Mouse (Mus musculus) midbrain, embryonic 12.5 days (tissue): Measurements from ENCODE around the gene Slc25a10. TPM values are rescaled to one million over a fixed set of nuclear protein-coding genes. Genes with fewer than 3 reads are reported as not detected.

Source experiments
- ATAC-seq: fragments of 200-750 bp; cut with Nextera tagmentation; 2 replicates; pipeline ENCODE4 v1.8.0; 2017; ENCODE audit warnings: low read depth, moderate TSS enrichment, moderate library complexity; ENCODE audit not compliant: low FRiP score
- H3K27ac ChIP-seq: fragments of 300-500 bp; sonication (generic); replicated peaks from 2 replicates; pipeline ENCODE4 v1.5.1; 2016; ENCODE audit warnings: mild to moderate bottlenecking
- H3K27me3 ChIP-seq: fragments of 300-500 bp; sonication (generic); 2 replicates; pipeline ENCODE4 v1.6.1; 2016; ENCODE audit warnings: mild to moderate bottlenecking
- H3K36me3 ChIP-seq: fragments of 300-500 bp; sonication (generic); 2 replicates; pipeline ENCODE4 v1.6.1; 2016
- H3K4me1 ChIP-seq: fragments of 300-500 bp; sonication (generic); 2 replicates; pipeline ENCODE4 v1.6.1; 2016
- H3K4me2 ChIP-seq: fragments of 300-500 bp; sonication (generic); replicated peaks from 2 replicates; pipeline ENCODE4 v1.6.1; 2016; ENCODE audit warnings: mild to moderate bottlenecking, moderate library complexity
- H3K4me3 ChIP-seq: fragments of 300-500 bp; sonication (generic); 2 replicates; pipeline ENCODE4 v1.5.1; 2016; ENCODE audit warnings: mild to moderate bottlenecking
- H3K9ac ChIP-seq: fragments of 300-500 bp; sonication (generic); replicated peaks from 2 replicates; pipeline ENCODE4 v1.6.1; 2016; ENCODE audit warnings: mild to moderate bottlenecking, moderate library complexity
- H3K9me3 ChIP-seq: fragments of 300-500 bp; sonication (generic); 2 replicates; pipeline ENCODE4 v1.6.1; 2016; ENCODE audit warnings: mild to moderate bottlenecking
- WGBS: fragments of 180-500 bp; shearing (Covaris S2); methylation state at CpG from one replicate; pipeline ENCODE4 v1.1.7; 2016; 5-methylcytosine and 5-hydroxymethylcytosine counted together
- polyA plus RNA-seq: library from polyadenylated mRNA; unstranded; fragments of >200 nt; fragmentation: Nextera tagmentation; extraction: Ambion mirVana; gene quantifications from 2 replicates; pipeline ENCODE4 v1.2.1, GENCODE M21; 2016

The Slc25a10 gene
- polyA plus RNA-seq, 1 experiment from 2014 or later = 37.7 TPM

- Histone ChIP-seq H3K4me1 (peaks cover 14% of the 10 kb centered on the region), H3K9me3 (no peaks in the 10 kb centered on the region), H3K9ac (no peak overlapping the region), H3K27me3 (peaks cover 77% of the 10 kb centered on the region), H3K4me3 (no peak overlapping the region), H3K27ac (no peak overlapping the region), H3K4me2 (no peak overlapping the region), H3K36me3 (no peaks in the 10 kb centered on the region)
- WGBS = 87% methylated on average over 8 of the region's 8 CpGs
- ATAC-seq = no peak
Observed at GRCm38 (mm10) chr11:120534093-120534492, 42.5 kb downstream of the Slc25a10 start.

GRCm38 (mm10) chr11:120535145-120535544 is 43.5 kb downstream of the Slc25a10 start:
- no peaks in the 10 kb centered on the region for H3K9me3 ChIP-seq
- no peaks in the 10 kb centered on the region for H3K36me3 ChIP-seq
- no peak overlapping the region for H3K4me3 ChIP-seq
- H3K4me1 ChIP-seq = peaks cover 24% of the 10 kb centered on the region
- no peak for ATAC-seq
- H3K27ac ChIP-seq = no peak overlapping the region
- no peak overlapping the region for H3K9ac ChIP-seq
- H3K4me2 ChIP-seq = no peak overlapping the region
- WGBS = 84% methylated on average over 3 of the region's 3 CpGs
- peaks cover 66% of the 10 kb centered on the region for H3K27me3 ChIP-seq

- H3K27me3 ChIP-seq = peaks cover 59% of the 10 kb centered on the region
- no peaks in the 10 kb centered on the region for H3K9me3 ChIP-seq
- no peak overlapping the region for H3K4me2 ChIP-seq
- no peaks in the 10 kb centered on the region for H3K36me3 ChIP-seq
- no peak overlapping the region for H3K9ac ChIP-seq
- H3K27ac ChIP-seq = no peak overlapping the region
- 81% methylated on average over 3 of the region's 3 CpGs for WGBS
- no peak overlapping the region for H3K4me3 ChIP-seq
- no peak for ATAC-seq
- peaks cover 18% of the 10 kb centered on the region for H3K4me1 ChIP-seq
Observed at GRCm38 (mm10) chr11:120535804-120536203, 44.2 kb downstream of the Slc25a10 start.

GRCm38 (mm10) chr11:120538485-120538884 is 46.8 kb downstream of the Slc25a10 start:
- WGBS = 83% methylated on average over 3 of the region's 3 CpGs
- Histone ChIP-seq H3K4me2 (no peak overlapping the region), H3K9me3 (no peaks in the 10 kb centered on the region), H3K36me3 (peaks cover 19% of the 10 kb centered on the region), H3K9ac (no peak overlapping the region), H3K4me3 (no peak overlapping the region), H3K4me1 (peaks cover 16% of the 10 kb centered on the region), H3K27ac (peak overlapping the region; percentile 76; the same call in 1 of the 2 replicates), H3K27me3 (peaks cover 33% of the 10 kb centered on the region)
- no peak for ATAC-seq

- Histone ChIP-seq H3K4me2 (peak overlapping the region; percentile 26; the same call in 1 of the 2 replicates), H3K27me3 (peaks cover 29% of the 10 kb centered on the region), H3K27ac (peak overlapping the region; percentile 76), H3K4me3 (no peak overlapping the region), H3K9ac (no peak overlapping the region), H3K36me3 (peaks cover 23% of the 10 kb centered on the region), H3K4me1 (peaks cover 16% of the 10 kb centered on the region), H3K9me3 (no peaks in the 10 kb centered on the region)
- WGBS = 48% methylated on average over 8 of the region's 8 CpGs
- no peak for ATAC-seq
Observed at GRCm38 (mm10) chr11:120538955-120539284, 47.3 kb downstream of the Slc25a10 start.

GRCm38 (mm10) chr11:120539285-120540014 is 47.8 kb downstream of the Slc25a10 start:
- H3K4me3 ChIP-seq = no peak overlapping the region
- peaks cover 29% of the 10 kb centered on the region for H3K36me3 ChIP-seq
- ATAC-seq = peak; percentile 63; the same call in 1 of the 2 replicates
- peak overlapping the region; percentile 26 for H3K4me2 ChIP-seq
- H3K27ac ChIP-seq = peak overlapping the region; percentile 76
- H3K27me3 ChIP-seq = peaks cover 24% of the 10 kb centered on the region
- 19% methylated on average over 10 of the region's 10 CpGs for WGBS
- H3K4me1 ChIP-seq = peaks cover 16% of the 10 kb centered on the region
- H3K9me3 ChIP-seq = no peaks in the 10 kb centered on the region
- H3K9ac ChIP-seq = no peak overlapping the region

GRCm38 (mm10) chr11:120541907-120542306 is 50.3 kb downstream of the Slc25a10 start:
- H3K4me3 ChIP-seq = no peak overlapping the region
- no peaks in the 10 kb centered on the region for H3K9me3 ChIP-seq
- H3K36me3 ChIP-seq = peaks cover 46% of the 10 kb centered on the region
- ATAC-seq = no peak
- no peak overlapping the region for H3K9ac ChIP-seq
- 37% methylated on average over 4 of the region's 4 CpGs for WGBS
- 0 out of 2 replicates have a peak, but pooled peaks cover 6% of the 10 kb centered on the region for H3K27me3 ChIP-seq
- H3K4me2 ChIP-seq = no peak overlapping the region
- no peak overlapping the region for H3K27ac ChIP-seq
- H3K4me1 ChIP-seq = peaks cover 16% of the 10 kb centered on the region

GRCm38 (mm10) chr11:120542376-120542775 is 50.7 kb downstream of the Slc25a10 start:
- peaks cover 46% of the 10 kb centered on the region for H3K36me3 ChIP-seq

GRCm38 (mm10) chr11:120545964-120546363 is 54.3 kb downstream of the Slc25a10 start:
- H3K27me3 ChIP-seq = no peaks in the 10 kb centered on the region
- H3K9ac ChIP-seq = no peak overlapping the region
- H3K36me3 ChIP-seq = peaks cover 46% of the 10 kb centered on the region
- no peak overlapping the region for H3K4me2 ChIP-seq
- peaks cover 22% of the 10 kb centered on the region for H3K4me1 ChIP-seq
- ATAC-seq = no peak
- 90% methylated on average over 3 of the region's 3 CpGs for WGBS
- H3K9me3 ChIP-seq = no peaks in the 10 kb centered on the region
- H3K4me3 ChIP-seq = no peak overlapping the region
- no peak overlapping the region for H3K27ac ChIP-seq

More at GRCm38 (mm10) chr11:120542376-120542775, 50.7 kb downstream of the Slc25a10 start:
- 91% methylated on average over 6 of the region's 6 CpGs for WGBS
- H3K27me3 ChIP-seq = 0 out of 2 replicates have a peak, but pooled peaks cover 1% of the 10 kb centered on the region
- H3K4me2 ChIP-seq = no peak overlapping the region
- ATAC-seq = no peak
- peaks cover 16% of the 10 kb centered on the region for H3K4me1 ChIP-seq
- no peak overlapping the region for H3K9ac ChIP-seq
- no peak overlapping the region for H3K4me3 ChIP-seq
- no peak overlapping the region for H3K27ac ChIP-seq
- H3K9me3 ChIP-seq = no peaks in the 10 kb centered on the region

GRCm38 (mm10) chr11:120547469-120547868 is 55.8 kb downstream of the Slc25a10 start:
- H3K9ac ChIP-seq = no peak overlapping the region; the same call in 1 of the 2 replicates
- peaks cover 37% of the 10 kb centered on the region for H3K36me3 ChIP-seq
- no peaks in the 10 kb centered on the region for H3K27me3 ChIP-seq
- WGBS = 72% methylated on average over 2 of the region's 2 CpGs
- H3K4me1 ChIP-seq = peaks cover 22% of the 10 kb centered on the region
- 0 out of 2 replicates have a peak overlapping the region, but pooled peaks have one; percentile 91 for H3K4me2 ChIP-seq
- H3K4me3 ChIP-seq = no peak overlapping the region
- ATAC-seq = no peak
- H3K9me3 ChIP-seq = no peaks in the 10 kb centered on the region
- no peak overlapping the region for H3K27ac ChIP-seq

GRCm38 (mm10) chr11:120548214-120548613 is 56.6 kb downstream of the Slc25a10 start:
- Histone ChIP-seq H3K27me3 (no peaks in the 10 kb centered on the region), H3K9ac (peak overlapping the region; percentile 97), H3K36me3 (peaks cover 29% of the 10 kb centered on the region), H3K4me3 (peak overlapping the region; percentile 86), H3K9me3 (no peaks in the 10 kb centered on the region), H3K4me1 (peaks cover 22% of the 10 kb centered on the region), H3K4me2 (peak overlapping the region; percentile 91), H3K27ac (no peak overlapping the region)
- ATAC-seq = no peak
- WGBS = 90% methylated on average over 3 of the region's 3 CpGs

GRCm38 (mm10) chr11:120548786-120549167 is 57.1 kb downstream of the Slc25a10 start:
- Histone ChIP-seq H3K36me3 (peaks cover 24% of the 10 kb centered on the region), H3K27ac (peak overlapping the region; percentile 85), H3K9ac (peak overlapping the region; percentile 97), H3K9me3 (no peaks in the 10 kb centered on the region), H3K27me3 (no peaks in the 10 kb centered on the region), H3K4me2 (peak overlapping the region; percentile 91), H3K4me3 (peak overlapping the region; percentile 86), H3K4me1 (peaks cover 22% of the 10 kb centered on the region)
- no peak for ATAC-seq
- 33% methylated on average over 7 of the region's 7 CpGs for WGBS
